Mouse (Mus musculus): Measurements from ENCODE around the gene Cd3eap. TPM values are rescaled to one million over a fixed set of nuclear protein-coding genes. Genes with fewer than 3 reads are reported as not detected.
A peak's percentile ranks its signal among the peaks of the same experiment; 100 is the strongest.

The Cd3eap gene
- total RNA-seq, 2 experiments from 2014 or later: 11.4 to 11.5 TPM

DNA sequence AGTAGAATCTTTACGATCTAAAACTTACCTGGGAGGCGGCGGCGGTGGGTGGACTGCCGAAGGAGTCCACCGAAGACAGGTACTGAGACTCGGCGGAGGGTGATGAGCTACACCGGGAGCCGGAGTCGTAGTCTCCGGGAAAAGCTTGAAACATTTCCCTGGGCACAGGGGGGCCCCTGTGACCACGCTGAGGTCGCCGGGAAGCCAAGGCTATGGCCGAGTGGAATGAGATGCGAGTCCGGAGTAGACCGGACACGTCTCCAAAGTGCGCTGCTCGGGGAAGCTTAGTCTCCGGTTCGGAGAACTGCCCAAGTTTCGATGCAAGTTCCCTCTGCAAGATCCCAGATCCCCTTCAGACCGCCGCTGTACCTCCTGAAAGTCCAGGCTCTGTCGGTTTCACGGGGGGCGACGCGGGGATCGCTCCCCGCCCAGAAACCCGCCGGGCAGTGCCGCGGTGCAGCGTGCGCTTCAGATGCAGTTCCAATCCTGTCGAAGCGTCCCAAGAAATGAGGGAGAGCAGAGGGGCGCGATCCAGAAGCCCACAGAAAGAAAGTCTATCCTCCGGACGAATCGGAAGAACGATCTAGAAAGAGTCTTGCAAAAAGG lies 49.9 kb downstream of the Cd3eap start:
- no peak for DNase-seq
- TF ChIP-seq CTCF (IDR thresholded peaks at IDR 0.05): no peak
- intact Hi-C loops (cut with DNase I): no loop called here
- Histone ChIP-seq H3K4me3 (peak overlapping the region; percentile 74), H3K27ac (peak overlapping the region; percentile 99)

DNA sequence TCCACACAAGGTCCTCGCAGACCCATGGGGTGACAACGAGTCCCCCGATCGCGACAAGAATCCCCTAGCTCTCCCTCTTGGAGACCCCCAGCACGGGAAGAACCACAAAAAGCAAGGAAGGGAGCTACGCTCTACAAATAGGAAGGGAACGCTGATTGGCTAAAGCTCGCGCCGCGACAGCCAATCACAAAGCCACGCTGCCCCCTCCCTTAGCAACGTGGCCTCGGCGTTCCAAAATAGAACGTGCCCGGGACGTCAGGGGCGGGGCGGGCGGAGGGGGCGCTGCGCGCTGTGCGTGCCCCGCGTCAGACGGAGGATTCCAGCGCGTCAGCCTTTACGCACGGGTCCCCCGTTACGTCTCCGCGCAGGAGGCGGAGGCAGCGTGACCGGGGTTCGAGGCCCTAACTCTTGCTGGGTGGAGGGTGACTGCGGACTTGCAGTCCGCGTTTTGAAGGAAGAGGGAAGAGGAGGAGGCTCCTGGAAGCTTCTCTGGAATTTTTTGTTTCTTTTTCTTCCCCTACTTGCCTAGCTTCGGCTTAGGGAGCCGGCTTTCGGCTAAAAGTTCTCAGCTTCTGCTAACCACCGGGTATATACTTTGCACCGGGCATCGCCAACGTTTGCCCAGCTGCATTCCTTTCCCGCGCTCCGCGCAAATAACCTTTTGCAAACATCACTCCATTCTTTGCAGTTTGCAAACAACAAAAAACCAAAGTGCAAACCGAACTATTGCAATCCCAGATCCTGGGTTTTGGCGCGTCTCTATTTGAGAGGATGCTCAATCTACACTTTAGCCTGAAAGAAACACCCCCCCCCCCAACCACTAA lies 50.6 kb downstream of the Cd3eap start:
- DNase-seq: peak; percentile 98
- TF ChIP-seq CTCF (IDR thresholded peaks at IDR 0.05): peak; percentile 30; the same call in 1 of the 2 replicates
- peak overlapping the region; percentile 99 for H3K27ac ChIP-seq
- intact Hi-C loops (cut with DNase I): no loop called here
- peak overlapping the region; percentile 74 for H3K4me3 ChIP-seq

- TF ChIP-seq CTCF (IDR thresholded peaks at IDR 0.05): peak; percentile 10; the same call in 1 of the 2 replicates
These were observed 51.4 kb downstream of the Cd3eap start for GRCm38 (mm10) chr7:19307739-19308453.

DNA sequence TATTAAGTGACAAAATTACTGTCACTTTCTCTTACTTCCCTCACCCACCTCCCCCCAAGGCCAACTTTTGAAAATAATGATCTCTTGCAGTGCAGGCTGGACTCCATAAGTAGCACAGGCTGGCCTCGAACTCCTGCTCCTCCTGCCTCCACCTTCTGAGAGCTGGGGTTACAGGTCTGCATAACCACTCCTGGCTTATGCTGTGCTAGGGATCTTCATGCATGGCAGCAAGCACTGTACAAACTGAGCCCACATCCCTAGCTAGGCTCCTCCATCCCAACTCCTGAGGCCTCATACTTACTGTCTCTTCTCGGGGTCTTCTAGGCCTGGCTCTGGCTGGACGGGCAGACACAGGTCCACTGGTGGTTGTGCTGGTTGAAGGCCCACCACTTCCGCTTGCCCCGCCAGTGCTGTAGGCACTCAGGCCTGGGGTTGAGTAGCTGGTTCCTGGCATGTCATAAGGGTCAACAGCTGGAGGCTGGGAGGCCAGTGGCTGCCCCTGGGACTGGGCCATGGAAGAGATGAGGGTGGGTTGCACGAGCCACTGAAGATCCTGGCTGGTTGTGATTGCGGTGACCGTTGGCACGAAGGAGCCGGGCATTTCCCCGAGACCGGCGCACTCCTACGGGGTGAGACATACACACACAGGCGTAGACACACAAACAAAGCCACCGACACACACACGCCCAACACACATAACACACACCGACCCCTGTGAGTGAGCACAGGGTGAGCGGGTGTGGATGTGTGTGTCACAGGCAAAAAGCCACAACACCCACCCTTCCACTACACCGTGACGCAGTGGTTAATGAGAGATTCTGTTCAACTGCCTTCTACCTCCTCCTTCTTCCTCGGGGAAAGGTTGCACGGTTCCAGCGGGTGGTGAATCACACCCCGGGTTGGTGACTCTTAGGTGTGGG lies 52.2 kb downstream of the Cd3eap start:
- DNase-seq: no peak
- intact Hi-C loops (cut with DNase I): no loop called here
- TF ChIP-seq CTCF (IDR thresholded peaks at IDR 0.05): no peak
- H3K27ac ChIP-seq: peak overlapping the region; percentile 99; the same call in 1 of the 2 replicates
- no peak overlapping the region for H3K4me3 ChIP-seq

More at GRCm38 (mm10) chr7:19307739-19308453, 51.4 kb downstream of the Cd3eap start:
- DNase-seq: peak; percentile 87
- H3K4me3 ChIP-seq: peak overlapping the region; percentile 74
- H3K27ac ChIP-seq: peak overlapping the region; percentile 99
- intact Hi-C loops (cut with DNase I): no loop called here

Small RNA genes within 50 kb of the gene (microRNA-seq; reads per million reads assigned to microRNA genes)
- gene Mir343: not detected

Other genes starting within 250 kb of the Cd3eap start
- gene Gm4969, start 241.1 kb downstream of the Cd3eap start, total RNA-seq (2021): not detected
- 1 to 10 TPM; 2.3 to 3.0 TPM for gene Fbxo46, start 239.6 kb downstream of the Cd3eap start, total RNA-seq (2021)
- 1 to 10 TPM; 2.0 TPM for gene Qpctl, start 210.2 kb downstream of the Cd3eap start, total RNA-seq (2021)
- gene Snrpd2, start 209.8 kb downstream of the Cd3eap start, total RNA-seq (2021): 10 to 100 TPM; 49.7 to 58.0 TPM
- not detected for gene Gipr, start 193.4 kb downstream of the Cd3eap start, total RNA-seq (2021)
- gene Eml2, start 183.1 kb downstream of the Cd3eap start, total RNA-seq (2021): 10 to 100 TPM in 1 of 2 experiments, 1 to 10 TPM in 1; 9.5 to 10.5 TPM
- 1 to 10 TPM; 1.9 to 2.9 TPM for gene Gpr4, start 146.9 kb downstream of the Cd3eap start, total RNA-seq (2021)
- 10 to 100 TPM; 41.9 to 52.4 TPM for gene Opa3, start 131.1 kb downstream of the Cd3eap start, total RNA-seq (2021)
- gene Vasp, start 87.7 kb downstream of the Cd3eap start, total RNA-seq (2021): 10 to 100 TPM; 13.6 to 17.3 TPM
- under 1 TPM in 1 of 2 experiments, not detected in 1; 0.74 TPM for gene Ppm1n, start 79.4 kb downstream of the Cd3eap start, total RNA-seq (2021)
- 1,000 to 10,000 TPM in 1 of 2 experiments, 100 to 1,000 TPM in 1; 987 to 1,150 TPM for gene Rtn2, start 76.9 kb downstream of the Cd3eap start, total RNA-seq (2021)
- under 1 TPM; 0.22 to 0.59 TPM for gene Fosb, start 49.4 kb downstream of the Cd3eap start, total RNA-seq (2021)
- 10 to 100 TPM; 28.1 to 30.4 TPM for gene Ercc1, start 14.7 kb downstream of the Cd3eap start, total RNA-seq (2021)
- 1 to 10 TPM; 2.1 to 4.9 TPM for gene Ppp1r13l, start 266 bp upstream of the Cd3eap start, total RNA-seq (2021)
- 10 to 100 TPM in 1 of 2 experiments, 1 to 10 TPM in 1; 8.5 to 10.7 TPM for gene Ercc2, start 22.5 kb upstream of the Cd3eap start, total RNA-seq (2021)
- under 1 TPM; 0.18 to 0.39 TPM for gene Klc3, start 44.6 kb upstream of the Cd3eap start, total RNA-seq (2021)
- over 10,000 TPM; 32,173 to 47,719 TPM for gene Ckm, start 45.3 kb upstream of the Cd3eap start, total RNA-seq (2021)
- 10 to 100 TPM; 17.1 to 17.9 TPM for gene Mark4, start 99.3 kb upstream of the Cd3eap start, total RNA-seq (2021)
- gene Exoc3l2, start 103.8 kb upstream of the Cd3eap start, total RNA-seq (2021): under 1 TPM; 0.41 to 0.73 TPM
- 1 to 10 TPM; 1.7 to 2.1 TPM for gene Bloc1s3, start 148.9 kb upstream of the Cd3eap start, total RNA-seq (2021)
- gene Trappc6a, start 148.9 kb upstream of the Cd3eap start, total RNA-seq (2021): 1 to 10 TPM; 6.2 to 9.9 TPM
- not detected for gene Nkpd1, start 158.4 kb upstream of the Cd3eap start, total RNA-seq (2021)
- gene Ppp1r37, start 203.6 kb upstream of the Cd3eap start, total RNA-seq (2021): 10 to 100 TPM; 48.4 to 49.1 TPM
- under 1 TPM; 0.45 to 0.51 TPM for gene Zfp296, start 217.8 kb upstream of the Cd3eap start, total RNA-seq (2021)
- 10 to 100 TPM; 73.4 to 74.2 TPM for gene Gemin7, start 218.1 kb upstream of the Cd3eap start, total RNA-seq (2021)
- 10 to 100 TPM; 13.7 to 15.1 TPM for gene Clasrp, start 245.0 kb upstream of the Cd3eap start, total RNA-seq (2021)